Mouse (Mus musculus) bone marrow macrophage, adult 2 months (primary cell): ENCODE results near the gene Rbck1.

ENCODE experiments used
- CTCF ChIP-seq: IDR thresholded peaks from 2 replicates; pipeline ENCODE4 v1.5.1; 2012; ENCODE audit warnings: low read depth, mild to moderate bottlenecking, low read length, moderate library complexity
- POLR2A ChIP-seq: IDR thresholded peaks from 2 replicates; pipeline ENCODE4 v1.6.1; 2012; ENCODE audit warnings: mild to moderate bottlenecking, low read depth, low read length, borderline replicate concordance

- TF ChIP-seq CTCF (no peak), POLR2A (no peak)
These were observed 8.5 kb downstream of the Rbck1 start for GRCm38 (mm10) chr2:152323971-152324370.
